Mouse (Mus musculus) frontal cortex, postnatal 14 days (tissue): ENCODE data around the gene Fam213b.

Experiments
- DNase-seq, 2 experiments: peaks; one replicate each; pipeline ENCODE4 v3.0.0; 2022; ENCODE audit warnings: low spot score in 2 of 2

Gene Fam213b

GRCm38 (mm10) chr4:154922931-154923330 lies 24.0 kb upstream of the Fam213b start:
- no peak for DNase-seq

GRCm38 (mm10) chr4:154922291-154922690 lies 23.4 kb upstream of the Fam213b start:
- no peak for DNase-seq

GRCm38 (mm10) chr4:154916662-154917061 lies 17.7 kb upstream of the Fam213b start:
- no peak for DNase-seq

- no peak for DNase-seq
Measured at GRCm38 (mm10) chr4:154915286-154915685, 16.4 kb upstream of the Fam213b start.

GRCm38 (mm10) chr4:154914707-154915106 lies 15.8 kb upstream of the Fam213b start:
- DNase-seq: no peak

- no peak for DNase-seq
Measured at GRCm38 (mm10) chr4:154914252-154914651, 15.3 kb upstream of the Fam213b start.

- DNase-seq: no peak
Measured at GRCm38 (mm10) chr4:154913845-154914244, 14.9 kb upstream of the Fam213b start.

GRCm38 (mm10) chr4:154911644-154912043 lies 12.7 kb upstream of the Fam213b start:
- DNase-seq: no peak

GRCm38 (mm10) chr4:154910606-154911522 lies 11.9 kb upstream of the Fam213b start:
- no peak for DNase-seq

GRCm38 (mm10) chr4:154908490-154908889 lies 9.6 kb upstream of the Fam213b start:
- no peak for DNase-seq

- peak in 1 of 2 experiments; percentile 44 for DNase-seq
Measured at GRCm38 (mm10) chr4:154907833-154908232, 8.9 kb upstream of the Fam213b start.

GRCm38 (mm10) chr4:154904185-154905071 lies 5.5 kb upstream of the Fam213b start:
- DNase-seq: peak; percentile 79 to 81

- DNase-seq: no peak
Measured at GRCm38 (mm10) chr4:154902371-154902770, 3.4 kb upstream of the Fam213b start.

GRCm38 (mm10) chr4:154897676-154898465 lies 1.1 kb downstream of the Fam213b start:
- no peak for DNase-seq

GRCm38 (mm10) chr4:154895549-154895948 lies 3.4 kb downstream of the Fam213b start:
- DNase-seq: no peak

- no peak for DNase-seq
Measured at GRCm38 (mm10) chr4:154890887-154891286, 8.0 kb downstream of the Fam213b start.

GRCm38 (mm10) chr4:154887593-154888250 lies 11.2 kb downstream of the Fam213b start:
- DNase-seq: no peak

GRCm38 (mm10) chr4:154886876-154887592 lies 11.9 kb downstream of the Fam213b start:
- DNase-seq: no peak

- no peak for DNase-seq
Measured at GRCm38 (mm10) chr4:154885416-154885815, 13.5 kb downstream of the Fam213b start.

GRCm38 (mm10) chr4:154882014-154882659 lies 16.8 kb downstream of the Fam213b start:
- DNase-seq: no peak
